Mouse (Mus musculus) heart, adult 2 months (tissue): ENCODE results near the gene Vars2.

Experiments used
- CTCF ChIP-seq: fragments of 200-600 bp; IDR thresholded peaks from 2 replicates; pipeline ENCODE4 v1.8.1; 2022; ENCODE audit warnings: antibody characterized with exemption, mild to moderate bottlenecking, moderate library complexity
- POLR2A ChIP-seq: fragments of 200-500 bp; IDR thresholded peaks from 2 replicates; pipeline ENCODE4 v1.6.1; 2011; ENCODE audit warnings: mild to moderate bottlenecking, low read depth, low read length, control low read depth; ENCODE audit not compliant: insufficient read depth

GRCm38 (mm10) chr17:35716114-35716513 is 48.7 kb upstream of the Vars2 start:
- TF ChIP-seq CTCF (no peak), POLR2A (no peak)
